Mouse (Mus musculus) heart, adult 2 months (tissue): ENCODE measurements at regions not wholly inside any gene's neighbourhood (a gene's known extent, or its start where the extent isn't known, plus 50 kb on each side); places are given as distances from the start of the nearest gene placed in this dataset.

Experiments
- DNase-seq, 2 experiments: peaks; one replicate each; pipeline ENCODE4 v3.0.0; 2021
- H3K27ac ChIP-seq: fragments of 200-600 bp; 2 replicates; pipeline ENCODE4 v1.8.1; 2022
- H3K27me3 ChIP-seq: fragments of 200-500 bp; 2 replicates; pipeline ENCODE4 v1.6.1; 2012; ENCODE audit warnings: mild to moderate bottlenecking, low read length, inconsistent platforms, mixed read lengths; ENCODE audit not compliant: control insufficient read depth, insufficient read depth
- H3K36me3 ChIP-seq: fragments of 200-500 bp; 2 replicates; pipeline ENCODE4 v1.6.1; 2012; ENCODE audit warnings: low read length, inconsistent platforms; ENCODE audit not compliant: control insufficient read depth, insufficient read depth
- H3K4me1 ChIP-seq: fragments of 200-500 bp; 2 replicates; pipeline ENCODE4 v1.6.1; 2011; ENCODE audit warnings: low read length; ENCODE audit not compliant: control insufficient read depth, insufficient read depth
- H3K4me3 ChIP-seq: fragments of 200-600 bp; 2 replicates; pipeline ENCODE4 v1.8.1; 2022
- H3K79me2 ChIP-seq: fragments of 200-500 bp; replicated peaks from 2 replicates; pipeline ENCODE4 v1.6.1; 2012; ENCODE audit warnings: mild to moderate bottlenecking, inconsistent platforms, low read length, moderate library complexity, mixed read lengths; ENCODE audit not compliant: control insufficient read depth, insufficient read depth
- H3K9ac ChIP-seq: fragments of 200-500 bp; 2 replicates; pipeline ENCODE4 v1.6.1; 2012; ENCODE audit warnings: low read depth, mild to moderate bottlenecking, control low read depth, inconsistent platforms, low read length, mixed read lengths
- CTCF ChIP-seq: fragments of 200-600 bp; IDR thresholded peaks from 2 replicates; pipeline ENCODE4 v1.8.1; 2022; ENCODE audit warnings: antibody characterized with exemption, mild to moderate bottlenecking, moderate library complexity
- EP300 ChIP-seq: fragments of 200-500 bp; IDR thresholded peaks from 2 replicates; pipeline ENCODE4 v1.6.1; 2011; ENCODE audit warnings: low read depth, low read length, control low read depth; ENCODE audit not compliant: insufficient read depth
- POLR2A ChIP-seq: fragments of 200-500 bp; IDR thresholded peaks from 2 replicates; pipeline ENCODE4 v1.6.1; 2011; ENCODE audit warnings: mild to moderate bottlenecking, low read depth, low read length, control low read depth; ENCODE audit not compliant: insufficient read depth
- WGBS: fragments of 180-500 bp; shearing (Covaris S2); methylation state at CpG from one replicate; pipeline ENCODE4 v1.1.7; 2018; 5-methylcytosine and 5-hydroxymethylcytosine counted together
- intact Hi-C: fragments of 180-260 bp; cut with DNase I; formaldehyde crosslinking; loops from one replicate; pipeline ENCODE4 v1.15.1; 2025

- no peak overlapping the region for H3K9ac ChIP-seq
- 24% methylated on average over 4 of the region's 4 CpGs for WGBS
- 0 out of 2 replicates have a peak, but pooled peaks have one; percentile 51 for TF ChIP-seq EP300
- TF ChIP-seq CTCF, result no peak
- no peak for TF ChIP-seq POLR2A
Measured at GRCm38 (mm10) chr16:91970461-91970860, 87.6 kb upstream of the Mrps6 start.

GRCm38 (mm10) chr16:91973183-91973582 is 84.9 kb upstream of the Mrps6 start:
- H3K4me3 ChIP-seq, result no peak overlapping the region
- H3K36me3 ChIP-seq, result no peaks in the 10 kb centered on the region
- 93% methylated on average over 9 of the region's 9 CpGs for WGBS
- intact Hi-C loops, result no loop called here
- peaks cover 13% of the 10 kb centered on the region for H3K4me1 ChIP-seq
- DNase-seq, result no peak
- no peaks in the 10 kb centered on the region for H3K79me2 ChIP-seq
- no peaks in the 10 kb centered on the region for H3K27me3 ChIP-seq
- no peak overlapping the region for H3K27ac ChIP-seq
- TF ChIP-seq EP300 (no peak), CTCF (no peak), POLR2A (no peak)
- no peak overlapping the region for H3K9ac ChIP-seq

More at GRCm38 (mm10) chr16:91970461-91970860, 87.6 kb upstream of the Mrps6 start:
- Histone ChIP-seq H3K79me2 (no peaks in the 10 kb centered on the region), H3K4me3 (no peak overlapping the region), H3K27me3 (no peaks in the 10 kb centered on the region), H3K36me3 (no peaks in the 10 kb centered on the region), H3K27ac (peak overlapping the region; percentile 23; the same call in 1 of the 2 replicates), H3K4me1 (peaks cover 13% of the 10 kb centered on the region)
- intact Hi-C loops, result no loop called here
- peak; percentile 27 to 61 for DNase-seq

GRCm38 (mm10) chr16:91976194-91976805 is 81.8 kb upstream of the Mrps6 start:
- no peak for TF ChIP-seq POLR2A
- TF ChIP-seq EP300, result no peak
- no peak for TF ChIP-seq CTCF
- no peak overlapping the region for H3K9ac ChIP-seq
- no peak overlapping the region for H3K4me3 ChIP-seq
- whole genome bisulfite sequencing, result 50% methylated on average over 8 of the region's 8 CpGs
- H3K27ac ChIP-seq, result no peak overlapping the region
- no peaks in the 10 kb centered on the region for H3K79me2 ChIP-seq
- DNase-seq, result no peak
- H3K27me3 ChIP-seq, result no peaks in the 10 kb centered on the region
- H3K36me3 ChIP-seq, result no peaks in the 10 kb centered on the region
- no peaks in the 10 kb centered on the region for H3K4me1 ChIP-seq
- intact Hi-C loops, result no loop called here

- no peak overlapping the region for H3K27ac ChIP-seq
- no peaks in the 10 kb centered on the region for H3K4me1 ChIP-seq
- no peak overlapping the region for H3K4me3 ChIP-seq
- H3K36me3 ChIP-seq, result no peaks in the 10 kb centered on the region
- no peaks in the 10 kb centered on the region for H3K79me2 ChIP-seq
- no peak overlapping the region for H3K9ac ChIP-seq
- no peaks in the 10 kb centered on the region for H3K27me3 ChIP-seq
- WGBS, result 60% methylated on average over 4 of the region's 4 CpGs
- no peak for DNase-seq
- TF ChIP-seq CTCF (no peak), EP300 (no peak), POLR2A (no peak)
- intact Hi-C loops, result no loop called here
Measured at GRCm38 (mm10) chr16:91978423-91978822, 79.6 kb upstream of the Mrps6 start.

GRCm38 (mm10) chr16:91978846-91979245 is 79.2 kb upstream of the Mrps6 start:
- no peak for DNase-seq
- 51% methylated on average over 5 of the region's 5 CpGs for WGBS
- Histone ChIP-seq H3K27me3 (no peaks in the 10 kb centered on the region), H3K79me2 (no peaks in the 10 kb centered on the region), H3K27ac (no peak overlapping the region), H3K36me3 (no peaks in the 10 kb centered on the region), H3K4me3 (no peak overlapping the region), H3K4me1 (no peaks in the 10 kb centered on the region), H3K9ac (no peak overlapping the region)
- intact Hi-C loops, result no loop called here
- TF ChIP-seq CTCF (no peak), EP300 (no peak)

- intact Hi-C loops, result no loop called here
- WGBS, result 88% methylated on average over 6 of the region's 6 CpGs
- no peak overlapping the region for H3K9ac ChIP-seq
- DNase-seq, result no peak
- H3K4me1 ChIP-seq, result no peaks in the 10 kb centered on the region
- H3K4me3 ChIP-seq, result no peak overlapping the region
- H3K79me2 ChIP-seq, result no peaks in the 10 kb centered on the region
- no peak for TF ChIP-seq EP300
- no peak for TF ChIP-seq CTCF
- TF ChIP-seq POLR2A, result no peak
- H3K27me3 ChIP-seq, result no peaks in the 10 kb centered on the region
- H3K36me3 ChIP-seq, result no peaks in the 10 kb centered on the region
- no peak overlapping the region for H3K27ac ChIP-seq
Measured at GRCm38 (mm10) chr16:91980482-91980881, 77.6 kb upstream of the Mrps6 start.
